Mouse (Mus musculus): ENCODE measurements around the gene Lpar4.

GRCm38 (mm10) chrX:106872315-106872714 is 48.1 kb upstream of the Lpar4 start:
- no peak for TF ChIP-seq POLR2A (IDR thresholded peaks at IDR 0.05; ENCODE audit: insufficient read depth, low read depth, low read length)
- no peak for TF ChIP-seq CTCF (IDR thresholded peaks at IDR 0.05; ENCODE audit: insufficient read depth, low read depth, low read length)

All from olfactory bulb, adult 2 months (tissue).